Mouse (Mus musculus): ENCODE measurements at regions not wholly inside any gene's neighbourhood (a gene's known extent, or its start where the extent isn't known, plus 50 kb on each side); places are given as distances from the start of the nearest gene placed in this dataset.

GRCm38 (mm10) chr2:33941316-33941715 is 53.6 kb upstream of the Mvb12b start:
- no peak for DNase-seq (ENCODE audit: low spot score in 2 of 2)

GRCm38 (mm10) chr2:33939836-33940235 is 52.1 kb upstream of the Mvb12b start:
- DNase-seq (ENCODE audit: low spot score in 2 of 2), result no peak

Data from urinary bladder, adult 18-20 months (tissue).